Mouse (Mus musculus) ES-E14 (cell line): ENCODE results near the gene Zfp951.
"Not testable (repeated sequence)": the region's sequence is repeated elsewhere in the genome, so short reads cannot be mapped to it uniquely, and the experiment has no call there.

Experiments used
- CHD2 ChIP-seq: IDR thresholded peaks from 2 replicates; pipeline ENCODE4 v1.6.1; 2014; ENCODE audit warnings: mild to moderate bottlenecking, low read depth, low read length, inconsistent platforms
- HCFC1 ChIP-seq: IDR thresholded peaks from 2 replicates; pipeline ENCODE4 v1.6.1; 2012; ENCODE audit warnings: low read length, inconsistent platforms, borderline replicate concordance; ENCODE audit not compliant: insufficient read depth
- ZC3H11A ChIP-seq: IDR thresholded peaks from 2 replicates; pipeline ENCODE4 v1.6.1; 2012; ENCODE audit warnings: low read depth, mild to moderate bottlenecking, inconsistent platforms, low read length, borderline replicate concordance

DNA sequence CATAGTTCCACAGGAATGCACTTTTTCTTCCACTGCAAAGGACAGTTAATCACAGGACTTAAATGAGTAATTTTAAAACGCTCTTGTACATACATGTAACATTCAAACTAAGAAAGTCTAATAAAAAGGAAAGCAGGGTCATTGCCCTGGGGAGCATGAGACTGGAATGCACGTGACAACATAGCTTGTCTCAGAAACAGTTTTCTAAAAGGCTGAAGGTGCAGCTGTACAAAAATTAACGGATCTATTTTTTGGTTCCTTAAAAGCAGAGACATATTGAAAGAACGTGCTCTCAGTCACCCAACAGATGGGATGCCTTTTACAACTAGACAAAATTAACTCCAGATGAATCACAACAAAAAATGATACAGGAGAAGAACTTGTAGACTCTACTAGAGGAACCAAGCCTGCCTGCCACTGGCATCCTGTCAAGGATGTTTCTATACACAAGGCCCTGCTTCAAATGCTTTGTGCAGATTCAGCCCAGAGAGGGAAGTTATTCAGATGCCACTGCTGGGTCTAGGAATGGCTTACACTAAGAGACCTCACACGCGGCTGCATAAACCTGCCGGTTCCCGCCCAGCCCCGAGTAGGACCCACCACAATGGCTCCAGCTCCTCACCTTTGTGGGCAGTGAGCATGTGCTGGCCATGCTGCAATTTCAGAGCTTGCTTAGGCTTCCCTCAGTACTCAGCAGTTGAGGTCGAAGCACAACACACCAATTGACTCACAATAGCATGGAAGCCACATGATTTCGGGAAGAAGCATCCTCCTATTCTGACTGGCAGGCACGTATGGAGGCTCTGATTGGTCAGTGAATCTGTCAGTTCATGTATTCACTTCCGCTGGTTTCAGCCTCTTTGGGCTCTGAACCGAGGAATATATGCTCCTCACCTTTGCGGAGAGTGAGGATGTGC, 567 bp downstream of the Zfp951 start:
- TF ChIP-seq HCFC1, ZC3H11A, CHD2: not testable (repeated sequence)
